Mouse (Mus musculus): ENCODE data around the gene Apof.

Apof gene

GRCm38 (mm10) chr10:128268371-128268770 is at the start of gene Apof:
Apof (plus strand) TSS chr10:128268671.
- in situ Hi-C loops (cut with MboI, MseI), result no loop called here

DNA sequence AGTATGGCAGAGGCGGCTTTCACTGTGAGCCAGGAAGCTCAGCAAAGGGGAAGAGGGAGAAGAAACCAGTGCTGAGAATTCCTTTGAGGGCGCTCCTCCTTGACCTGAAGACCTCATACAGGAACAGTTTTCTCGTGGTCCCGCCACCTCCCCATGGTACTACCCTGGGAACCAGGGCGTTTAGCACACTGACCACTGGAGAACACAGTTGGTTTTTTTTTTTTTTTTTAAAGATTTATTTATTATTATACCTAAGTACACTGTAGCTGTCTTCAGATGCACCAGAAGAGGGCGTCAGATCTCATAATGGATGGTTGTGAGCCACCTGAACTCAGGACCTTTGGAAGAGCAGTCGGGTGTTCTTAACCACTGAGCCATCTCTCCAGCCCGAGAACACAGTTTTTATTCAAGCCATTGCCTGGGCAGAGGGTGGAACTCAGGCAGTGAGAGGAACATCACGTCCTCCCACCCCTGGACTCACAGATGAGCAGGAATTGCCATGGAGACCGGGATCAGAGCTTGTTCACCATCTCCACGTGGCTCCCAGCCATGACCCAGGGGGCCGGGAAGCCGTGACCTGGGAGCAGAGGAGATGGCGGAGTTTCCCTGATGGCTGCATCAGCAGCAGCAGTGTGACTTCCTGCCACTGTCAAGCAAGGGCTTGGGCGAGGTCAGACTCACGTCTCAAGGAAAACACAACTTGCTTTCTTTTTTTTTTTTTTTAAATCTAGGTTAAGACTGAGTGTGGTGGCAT is 46.8 kb upstream of the Apof start:
- in situ Hi-C loops (cut with MboI, MseI), result no loop called here

GRCm38 (mm10) chr10:128225064-128225463 is 43.4 kb upstream of the Apof start:
- in situ Hi-C loops (cut with MboI, MseI), result no loop called here

- in situ Hi-C loops (cut with MboI, MseI), result no loop called here
These were observed 42.9 kb upstream of the Apof start, which contains the start of gene Mip for GRCm38 (mm10) chr10:128225538-128225937. Mip (plus strand) TSS chr10:128225838.

DNA sequence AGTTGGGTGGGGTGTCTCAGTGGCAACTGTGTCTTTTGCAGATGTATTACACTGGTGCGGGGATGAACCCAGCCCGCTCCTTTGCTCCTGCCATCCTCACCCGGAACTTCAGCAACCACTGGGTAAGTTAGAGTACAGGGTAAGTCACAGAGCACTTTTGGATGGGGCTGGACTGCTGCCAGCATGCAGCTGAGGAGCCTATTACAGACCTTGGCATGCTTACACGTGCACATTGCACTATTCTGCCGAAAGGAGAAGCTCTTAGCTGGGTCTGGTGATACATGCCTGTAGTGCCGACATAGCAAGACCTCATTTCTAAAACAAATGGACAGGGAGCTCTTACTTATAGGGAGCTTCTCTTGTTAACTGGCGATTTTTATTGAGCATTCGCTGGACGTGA is 40.9 kb upstream of the Apof start:
- in situ Hi-C loops (cut with MboI, MseI), result no loop called here

- in situ Hi-C loops (cut with MboI, MseI), result no loop called here
These were observed 40.5 kb upstream of the Apof start for GRCm38 (mm10) chr10:128228009-128228408.

- in situ Hi-C loops (cut with MboI, MseI), result no loop called here
These were observed 37.9 kb upstream of the Apof start for GRCm38 (mm10) chr10:128230582-128230981.

- in situ Hi-C loops (cut with MboI, MseI), result no loop called here
These were observed 37.3 kb upstream of the Apof start for GRCm38 (mm10) chr10:128231146-128231545.

DNA sequence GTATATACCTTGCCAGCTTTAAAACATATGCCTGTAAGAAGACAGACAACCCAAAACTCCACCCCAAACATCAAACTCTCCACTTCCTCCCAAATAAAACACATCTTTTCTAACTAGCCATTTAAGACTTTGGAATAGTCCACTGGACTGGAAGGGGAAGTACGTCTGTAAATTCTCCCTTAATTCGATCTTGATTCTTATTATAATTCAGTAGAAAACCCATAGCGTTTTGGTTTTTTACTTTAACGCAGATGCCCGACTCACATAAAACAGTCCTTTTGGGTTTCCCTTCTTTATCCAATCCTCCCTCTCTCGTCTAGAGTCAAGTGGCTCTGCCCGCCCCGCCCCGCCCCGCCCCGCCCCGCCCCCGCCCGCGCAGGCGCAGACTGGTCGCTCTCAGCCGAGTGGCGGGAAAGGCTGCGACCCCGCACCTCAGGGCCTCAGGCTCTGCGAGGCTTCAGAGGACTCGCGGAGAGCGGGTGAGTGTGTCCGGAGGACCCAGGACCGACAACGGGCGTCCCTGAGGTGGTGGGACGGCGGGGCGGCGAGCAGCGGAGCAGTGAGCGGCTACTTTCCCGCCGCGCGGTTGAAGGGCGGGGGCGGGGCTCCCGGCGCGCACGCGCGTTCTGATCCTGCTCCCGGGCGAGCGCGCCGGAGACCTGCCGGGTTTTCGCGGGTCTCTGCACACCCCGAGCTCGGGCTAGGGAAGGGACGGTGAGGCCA is 36.6 kb upstream of the Apof start, which contains the start of gene Timeless:
Gene Timeless, plus strand, starts transcription at position 369 of the 723 bp plus-strand sequence.
- in situ Hi-C loops (cut with MboI, MseI), result no loop called here

GRCm38 (mm10) chr10:128232420-128232985 is 36.0 kb upstream of the Apof start:
- in situ Hi-C loops (cut with MboI, MseI), result no loop called here

DNA sequence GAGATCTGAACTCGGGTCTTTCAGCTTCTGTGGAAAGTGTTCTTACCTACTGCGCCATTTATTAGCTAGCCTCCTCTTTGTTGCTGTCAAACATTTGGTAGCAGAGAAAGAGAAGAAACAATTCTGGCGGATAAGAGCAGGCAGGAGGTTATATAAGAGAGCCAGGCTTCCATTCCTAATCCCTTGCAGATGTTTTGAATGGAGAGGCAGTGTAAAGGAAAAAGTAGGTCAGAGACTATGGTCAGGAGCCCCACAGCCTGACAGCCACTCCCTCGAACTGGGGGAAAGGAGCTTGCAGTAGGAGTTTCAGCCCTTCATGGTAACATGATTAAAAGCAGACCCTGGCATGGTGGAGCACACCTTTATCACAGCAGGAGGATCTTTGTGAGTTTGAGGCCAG is 32.1 kb upstream of the Apof start:
- in situ Hi-C loops (cut with MboI, MseI), result no loop called here

DNA sequence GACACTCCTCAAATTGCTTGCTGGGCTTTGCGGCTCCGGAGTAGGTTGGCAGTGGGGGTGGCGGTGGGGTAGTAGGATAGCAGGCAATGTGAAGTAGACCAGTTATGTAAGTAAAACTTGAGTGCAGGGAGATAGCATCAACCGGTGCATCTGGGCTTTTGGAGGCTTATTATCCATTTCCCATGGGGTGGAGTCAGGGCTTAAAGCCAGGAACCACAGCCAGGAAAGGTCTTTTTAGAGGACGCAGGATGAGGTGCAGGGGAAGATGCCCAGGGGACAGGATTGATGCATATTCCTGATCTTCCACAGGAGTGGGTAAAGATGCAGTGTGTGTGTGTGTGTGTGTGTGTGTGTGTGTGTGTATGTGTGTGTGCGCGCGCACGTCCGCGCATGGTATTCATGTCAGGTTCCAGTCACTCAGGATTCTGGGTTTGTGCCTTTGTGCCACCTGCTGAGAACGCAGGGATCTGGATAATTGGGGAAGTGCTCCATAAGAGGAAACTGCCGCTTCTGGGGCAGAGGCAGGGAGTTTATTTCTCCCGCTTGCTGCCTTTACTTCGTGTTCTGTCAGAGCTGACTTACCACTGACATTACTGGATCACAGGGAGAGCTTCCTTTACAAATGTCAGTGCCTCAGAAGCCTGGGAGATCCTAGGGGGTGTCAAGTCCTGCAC is 30.5 kb upstream of the Apof start:
- in situ Hi-C loops (cut with MboI, MseI), result no loop called here

GRCm38 (mm10) chr10:128239140-128239539 is 29.3 kb upstream of the Apof start:
- in situ Hi-C loops (cut with MboI, MseI), result no loop called here

GRCm38 (mm10) chr10:128240131-128240530 is 28.3 kb upstream of the Apof start:
- in situ Hi-C loops (cut with MboI, MseI), result no loop called here

DNA sequence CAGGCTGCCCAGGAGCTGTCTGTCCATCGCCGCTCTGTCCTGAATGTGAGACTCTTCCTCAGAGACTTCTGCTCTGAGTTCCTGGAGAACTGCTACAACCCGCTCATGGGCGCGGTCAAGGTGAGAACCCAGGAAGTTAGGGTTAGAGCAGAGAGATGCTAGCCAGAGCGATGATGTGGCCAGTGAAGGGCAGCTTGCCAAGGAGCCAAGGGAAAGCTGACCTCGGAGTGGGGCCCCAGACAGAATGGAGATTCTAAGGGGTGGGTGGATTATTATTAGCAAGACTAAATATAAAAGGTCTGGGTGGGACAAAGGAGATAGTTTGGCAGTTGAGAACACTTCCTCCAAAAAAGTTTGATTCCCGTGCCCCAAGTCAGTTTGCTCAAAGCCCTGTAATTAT is 25.2 kb upstream of the Apof start:
- in situ Hi-C loops (cut with MboI, MseI), result no loop called here

- in situ Hi-C loops (cut with MboI, MseI), result no loop called here
These were observed 24.4 kb upstream of the Apof start for GRCm38 (mm10) chr10:128244121-128244520.

DNA sequence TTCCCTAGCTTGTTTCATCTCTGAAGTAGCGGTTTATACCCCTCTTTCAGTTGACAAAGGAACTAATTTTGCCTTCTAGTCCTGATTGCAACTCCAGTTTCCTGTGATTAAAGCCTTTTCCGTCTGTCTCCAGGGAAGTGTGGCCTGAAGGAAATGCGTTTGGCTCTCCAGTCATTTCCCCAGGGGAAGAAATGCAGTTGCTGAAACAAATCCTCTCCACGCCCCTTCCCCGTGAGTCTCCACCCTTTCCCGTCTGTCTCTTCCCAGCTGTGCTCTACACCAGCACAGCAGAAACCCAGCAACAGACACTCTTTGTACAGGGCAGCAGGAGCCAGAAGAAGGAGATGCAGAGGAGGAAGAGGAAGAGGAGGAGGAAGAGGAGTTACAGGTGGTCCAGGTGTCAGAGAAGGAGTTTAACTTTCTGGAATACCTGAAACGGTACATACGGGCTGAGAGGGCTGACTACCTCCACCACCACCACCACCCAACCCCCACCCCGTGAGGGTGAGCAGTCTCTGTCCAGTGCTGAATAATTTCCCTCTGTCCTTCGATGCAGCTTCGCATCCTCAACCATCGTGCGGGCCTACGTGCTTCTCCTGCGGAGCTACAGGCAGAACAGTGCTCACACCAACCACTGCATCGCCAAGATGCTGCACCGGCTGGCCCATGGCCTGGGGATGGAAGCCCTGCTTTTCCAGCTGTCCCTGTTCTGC is 21.3 kb upstream of the Apof start:
- in situ Hi-C loops (cut with MboI, MseI), result no loop called here

- in situ Hi-C loops (cut with MboI, MseI), result no loop called here
These were observed 17.9 kb upstream of the Apof start for GRCm38 (mm10) chr10:128250565-128250964.

DNA sequence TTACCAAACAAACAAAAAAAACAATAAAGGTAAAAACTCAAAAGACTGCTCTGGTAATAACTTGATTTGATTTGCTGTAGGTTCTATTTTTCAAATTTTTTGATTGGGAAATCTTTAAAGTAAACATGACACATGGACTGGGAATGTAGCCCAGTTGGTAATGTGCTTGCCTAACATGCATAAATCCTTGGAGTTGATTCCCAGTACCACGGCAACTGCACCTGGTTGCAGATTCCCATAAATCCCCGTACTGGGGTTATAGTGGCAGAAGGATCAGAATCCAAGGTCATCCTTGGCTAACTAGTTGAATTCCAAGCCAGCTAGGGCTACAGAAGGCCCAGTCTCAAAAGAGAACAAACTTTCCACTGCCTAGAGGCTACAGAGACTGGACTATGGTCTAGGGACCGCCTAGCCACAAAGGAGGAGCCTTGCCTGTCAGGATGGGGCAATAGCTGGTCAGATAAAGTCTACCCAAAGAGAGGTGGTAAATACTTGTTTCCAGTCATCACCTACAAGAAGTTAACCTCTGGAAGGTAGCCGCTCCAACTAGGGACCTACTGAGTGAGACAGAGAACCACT is 14.7 kb upstream of the Apof start, which contains the start of gene Apon:
Gene Apon, plus strand, starts transcription at position 420 of the 579 bp plus-strand sequence.
- in situ Hi-C loops (cut with MboI, MseI), result no loop called here

- in situ Hi-C loops (cut with MboI, MseI), result no loop called here
These were observed 12.5 kb upstream of the Apof start for GRCm38 (mm10) chr10:128255925-128256324.

GRCm38 (mm10) chr10:128256328-128256727 is 12.1 kb upstream of the Apof start:
- in situ Hi-C loops (cut with MboI, MseI), result no loop called here

Measured in T-helper 1 cell (primary cell).